Mouse (Mus musculus) retina, postnatal 1 day (tissue): ENCODE results near the gene Edem3.
"Not testable (repeated sequence)": the region's sequence is repeated elsewhere in the genome, so short reads cannot be mapped to it uniquely, and the experiment has no call there.

Experiments used
- DNase-seq: peaks from one replicate; pipeline ENCODE4 v3.0.0-alpha.2; 2012

Gene Edem3

DNA sequence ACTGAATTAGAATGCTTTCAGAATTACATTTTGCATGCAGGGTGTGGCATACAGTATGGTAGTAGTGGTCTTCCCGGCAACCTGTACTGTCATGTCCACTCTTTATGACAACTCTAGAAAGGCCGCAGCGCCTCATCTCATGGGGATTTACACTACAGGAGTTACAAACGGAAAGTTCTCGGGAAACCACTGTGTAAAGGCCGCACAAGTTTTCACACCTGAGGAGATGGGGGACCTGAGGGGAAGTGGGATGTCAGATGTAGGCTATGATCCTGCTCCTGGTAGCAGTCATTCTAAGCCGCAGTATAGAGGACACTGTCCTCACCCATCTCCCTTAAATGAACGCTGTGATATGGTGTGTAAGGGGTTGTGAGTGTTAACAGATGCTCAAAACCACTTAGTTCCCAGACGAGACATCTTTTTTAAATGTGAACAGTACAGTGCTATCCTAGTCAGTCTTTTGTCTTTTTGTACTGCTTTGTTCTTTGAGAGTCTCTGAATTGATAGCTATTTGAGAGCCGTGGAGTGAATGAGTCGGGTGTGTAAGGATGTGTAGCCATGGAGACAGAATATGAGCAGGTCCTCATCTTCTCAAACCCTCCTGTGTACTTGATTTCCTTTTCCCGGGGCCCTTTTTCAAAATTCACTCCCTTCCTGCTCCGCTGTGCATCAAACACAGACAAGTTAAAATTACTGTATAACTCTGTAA, 57.0 kb downstream of the Edem3 start:
- DNase-seq = no peak

DNA sequence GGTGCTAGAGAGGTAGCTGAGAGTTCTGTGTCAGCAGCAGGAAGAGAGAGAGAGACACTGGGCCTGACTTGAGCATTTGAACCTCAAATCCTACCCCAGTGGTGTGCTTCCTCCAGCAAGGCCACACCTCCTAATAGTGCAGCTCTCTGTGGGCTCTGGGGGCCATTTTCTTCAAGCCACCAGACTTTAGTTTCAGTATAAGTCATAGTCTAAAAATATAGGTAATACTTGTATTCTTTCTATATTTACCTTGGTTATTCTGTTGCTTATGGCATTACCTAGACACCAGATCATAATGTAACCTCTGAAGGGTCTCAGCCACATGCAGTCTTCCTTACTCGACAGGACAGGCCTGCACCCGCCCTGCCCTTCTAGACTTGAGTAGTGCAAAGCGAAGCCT, 60.9 kb downstream of the Edem3 start:
- no peak for DNase-seq

DNA sequence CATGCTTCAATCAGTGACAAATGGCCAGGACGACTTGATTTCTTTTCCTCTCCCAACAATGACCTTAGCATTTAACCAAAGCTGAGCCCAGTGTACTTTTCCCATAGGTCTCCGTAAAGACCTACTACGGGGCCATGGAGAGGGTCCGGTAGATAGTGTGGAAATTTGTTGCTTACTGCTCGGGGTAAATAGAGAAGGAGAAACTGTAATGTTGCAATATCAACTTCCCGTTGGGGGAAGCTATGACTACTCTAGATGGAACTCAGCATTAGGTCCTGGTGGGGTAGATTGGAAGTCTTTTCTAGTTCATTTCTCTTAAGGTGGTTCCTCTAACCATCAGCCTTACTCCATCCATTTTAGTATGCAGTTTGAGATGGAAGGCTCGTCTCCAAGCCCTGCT, 64.0 kb downstream of the Edem3 start:
- DNase-seq = no peak

DNA sequence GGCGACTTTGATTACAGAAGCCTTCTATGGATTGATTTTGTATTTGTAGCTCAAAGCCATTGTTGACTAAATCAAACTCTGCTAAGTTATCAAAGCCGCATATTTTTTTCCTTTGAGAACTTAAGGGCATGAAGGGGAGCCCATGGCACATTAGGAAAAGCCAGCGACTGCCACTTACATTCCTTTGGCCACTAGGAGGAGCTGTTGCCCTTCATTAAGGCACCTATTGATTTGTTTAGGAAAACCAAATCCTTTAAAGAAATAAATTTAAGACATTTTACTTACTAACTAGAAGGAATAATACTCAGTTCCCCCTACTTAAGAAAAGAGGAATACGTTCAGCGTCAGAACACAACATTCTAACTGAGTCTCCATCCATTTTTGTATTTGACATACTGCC, 65.3 kb downstream of the Edem3 start:
- DNase-seq = peak; percentile 80

DNA sequence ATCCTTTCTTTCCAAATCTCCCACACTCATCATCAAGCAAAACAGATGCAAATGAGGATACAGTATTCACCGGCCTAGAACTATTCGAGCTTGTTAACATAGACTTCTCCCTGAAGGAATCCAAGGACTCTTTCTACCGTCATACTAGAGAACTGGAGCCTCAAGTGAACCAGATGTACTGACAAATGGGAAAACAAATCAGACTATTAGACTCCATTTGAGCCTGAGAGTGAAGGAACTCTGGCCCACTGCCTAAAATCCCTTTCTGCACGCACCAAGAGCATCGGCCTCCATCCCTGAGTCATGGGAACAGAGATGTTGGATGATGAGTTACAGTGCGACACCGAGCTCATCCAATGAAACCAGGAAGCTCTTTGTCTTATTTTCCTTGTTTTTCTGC, 69.9 kb downstream of the Edem3 start:
- DNase-seq = no peak

DNA sequence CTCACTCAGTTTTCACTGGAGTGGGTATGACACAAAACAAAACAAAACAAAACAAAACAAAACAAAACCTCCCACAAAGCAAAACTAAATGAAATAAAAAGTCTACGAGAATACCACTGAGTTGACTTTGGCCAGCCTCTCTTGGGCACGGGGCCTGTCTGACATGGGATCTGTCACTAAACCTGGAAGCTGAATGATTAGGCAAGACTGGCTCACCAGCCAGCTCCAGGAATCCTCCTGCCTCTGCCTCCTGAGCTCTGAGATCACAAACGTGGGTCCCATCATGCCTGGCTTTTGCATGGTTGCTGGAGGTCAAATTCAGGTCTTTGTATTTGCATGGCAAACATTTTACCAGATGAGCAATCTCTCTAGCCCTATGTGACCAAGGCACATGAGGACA, 76.6 kb downstream of the Edem3 start:
- no peak for DNase-seq

DNA sequence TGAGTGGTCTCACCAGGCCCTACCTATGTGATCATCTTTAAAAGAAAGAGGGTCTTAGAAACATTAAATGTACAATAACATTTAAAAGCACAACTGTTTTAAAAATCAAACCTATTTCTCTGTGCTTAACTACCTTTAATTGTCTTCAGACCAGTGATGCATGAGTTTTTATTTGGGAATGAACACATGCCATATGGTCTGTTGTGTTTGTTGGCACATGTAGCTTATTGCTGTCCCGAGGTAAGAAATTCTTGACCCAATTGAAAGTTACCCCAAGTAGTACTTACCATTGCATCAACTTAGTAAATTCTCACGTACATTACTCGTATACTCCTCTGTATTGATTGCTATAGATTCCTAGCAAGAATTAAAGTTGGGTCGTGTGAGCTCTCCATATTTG, 80.1 kb downstream of the Edem3 start:
- DNase-seq = no peak

DNA sequence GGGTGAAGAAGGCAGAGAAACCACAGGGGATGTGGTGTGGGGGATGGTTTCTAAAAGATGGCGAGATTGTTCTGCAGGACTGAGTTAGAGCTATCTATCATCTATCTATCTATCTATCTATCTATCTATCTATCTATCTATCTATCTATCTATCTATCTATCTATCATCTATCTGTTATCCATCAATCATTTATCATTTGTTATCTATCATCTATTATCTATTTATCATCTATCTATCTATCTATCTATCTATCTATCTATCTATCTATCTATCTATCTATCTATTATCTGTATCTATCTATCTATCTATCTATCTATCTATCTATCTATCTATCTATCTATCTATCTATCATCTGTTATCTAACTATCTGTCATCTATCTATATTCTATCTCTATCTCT, 85.2 kb downstream of the Edem3 start:
- not testable (repeated sequence) for DNase-seq

DNA sequence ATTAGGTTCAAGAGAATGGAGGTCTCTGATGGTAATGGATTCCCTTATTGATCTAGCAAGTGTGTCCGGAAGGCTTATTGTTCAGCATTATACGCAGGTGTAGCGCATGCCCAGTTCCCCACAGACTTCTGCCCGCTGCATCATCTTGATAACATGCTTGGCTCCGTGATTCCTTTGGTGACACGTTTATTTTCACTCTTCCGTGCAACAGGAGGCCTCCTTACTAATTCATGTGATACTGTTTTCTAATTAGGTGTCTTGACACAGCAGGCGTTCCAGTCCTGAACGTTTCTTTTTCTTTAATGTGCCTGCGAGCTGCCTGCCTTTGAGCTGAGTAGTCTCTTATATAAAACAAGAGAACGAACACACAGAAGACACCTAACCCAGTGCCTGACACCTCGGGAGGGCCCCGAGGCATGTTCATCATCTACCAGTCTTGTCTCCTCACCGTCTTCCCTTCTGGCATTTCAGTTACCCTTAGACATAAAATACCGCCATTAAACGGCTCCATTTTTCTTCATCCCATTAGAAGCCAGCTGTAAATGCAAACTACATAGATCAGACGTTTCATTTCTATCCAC, 90.2 kb downstream of the Edem3 start:
- no peak for DNase-seq

DNA sequence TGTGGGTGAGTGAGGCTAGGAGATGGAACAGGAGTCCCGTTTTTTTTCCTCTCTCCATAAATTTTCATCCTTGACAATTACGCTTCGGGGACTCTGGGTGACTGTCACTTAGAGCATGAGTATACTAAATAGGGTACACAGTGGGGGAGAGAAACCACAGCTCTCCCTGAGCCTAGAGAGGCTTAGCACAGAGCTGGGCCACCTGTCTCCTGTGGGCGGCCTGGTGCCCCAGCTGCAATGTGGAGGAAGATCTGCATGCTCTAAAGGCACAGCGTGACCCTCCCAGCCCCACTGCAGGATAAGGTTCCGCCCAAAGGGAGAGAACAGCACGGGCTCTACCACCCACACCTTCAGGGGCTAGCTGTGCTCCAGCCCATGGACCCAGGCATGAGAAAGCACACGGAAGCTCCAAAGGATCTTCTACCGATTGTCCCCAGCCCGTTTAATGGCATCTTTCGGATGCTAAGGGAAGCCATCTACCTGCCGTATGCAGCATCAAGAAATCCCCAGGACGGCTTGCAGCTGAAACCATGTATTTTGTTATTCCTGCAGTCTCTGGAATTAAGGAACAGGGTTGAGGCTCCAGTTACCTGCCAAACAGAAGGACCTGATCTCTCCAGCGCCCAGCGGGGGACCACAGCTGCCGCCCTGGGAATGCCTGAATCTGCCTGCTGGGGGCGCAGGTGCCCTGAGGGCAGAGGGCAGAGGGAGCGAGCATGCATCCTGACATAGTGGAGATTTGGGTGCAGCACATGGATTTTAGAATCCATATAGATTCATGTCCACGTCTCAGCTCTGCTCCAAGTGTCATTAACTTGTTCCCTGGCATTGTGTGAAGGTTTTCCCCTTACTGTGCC, 91.0 kb downstream of the Edem3 start:
- DNase-seq = no peak

DNA sequence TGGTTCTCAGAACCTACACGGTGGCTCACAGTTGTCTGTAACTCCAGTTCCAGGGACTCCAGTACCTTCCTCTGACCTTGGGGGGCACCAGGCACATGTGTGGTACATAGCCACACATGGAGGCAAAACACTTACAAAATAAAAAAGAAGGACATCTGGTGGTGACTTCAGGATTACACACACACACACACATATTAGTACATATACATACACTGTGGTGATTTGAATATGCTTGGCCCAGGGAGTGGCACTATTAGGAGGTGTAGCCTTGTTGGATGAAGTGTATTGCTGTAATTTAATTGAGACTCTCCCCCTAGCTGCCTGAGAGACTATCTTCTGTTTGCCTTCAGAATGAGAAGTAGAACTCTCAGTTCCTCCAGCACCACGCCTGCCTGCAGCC, 93.1 kb downstream of the Edem3 start:
- DNase-seq = no peak

DNA sequence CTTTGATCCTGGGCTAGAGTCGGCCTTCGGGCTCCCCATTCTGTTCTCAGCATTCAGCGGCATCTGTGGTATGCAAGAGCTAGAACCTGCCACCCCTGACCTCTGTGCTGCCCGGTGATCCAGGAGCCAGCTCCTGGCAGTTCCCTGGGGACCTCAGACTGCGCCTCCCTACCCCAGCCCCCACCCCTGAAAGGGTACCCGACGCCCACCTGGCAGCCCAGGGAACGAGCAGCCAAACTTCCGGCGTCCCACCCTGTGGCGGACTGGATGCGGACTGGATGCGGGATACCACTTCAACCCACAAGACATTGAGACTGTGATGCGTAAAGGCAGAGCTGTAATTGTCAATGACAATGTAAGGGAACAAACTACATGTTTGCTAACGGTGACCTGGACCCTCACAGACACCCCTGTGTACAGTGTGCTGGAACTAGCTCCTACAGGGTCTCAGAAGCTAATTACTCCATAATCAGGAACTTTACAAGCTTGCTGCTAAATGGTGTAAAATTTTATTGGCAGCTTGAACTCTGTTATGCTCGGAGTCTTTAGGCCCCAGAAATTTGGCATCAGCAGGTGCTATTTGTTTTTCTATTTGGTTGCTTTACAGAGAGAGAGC, 94.9 kb downstream of the Edem3 start:
- DNase-seq = no peak

DNA sequence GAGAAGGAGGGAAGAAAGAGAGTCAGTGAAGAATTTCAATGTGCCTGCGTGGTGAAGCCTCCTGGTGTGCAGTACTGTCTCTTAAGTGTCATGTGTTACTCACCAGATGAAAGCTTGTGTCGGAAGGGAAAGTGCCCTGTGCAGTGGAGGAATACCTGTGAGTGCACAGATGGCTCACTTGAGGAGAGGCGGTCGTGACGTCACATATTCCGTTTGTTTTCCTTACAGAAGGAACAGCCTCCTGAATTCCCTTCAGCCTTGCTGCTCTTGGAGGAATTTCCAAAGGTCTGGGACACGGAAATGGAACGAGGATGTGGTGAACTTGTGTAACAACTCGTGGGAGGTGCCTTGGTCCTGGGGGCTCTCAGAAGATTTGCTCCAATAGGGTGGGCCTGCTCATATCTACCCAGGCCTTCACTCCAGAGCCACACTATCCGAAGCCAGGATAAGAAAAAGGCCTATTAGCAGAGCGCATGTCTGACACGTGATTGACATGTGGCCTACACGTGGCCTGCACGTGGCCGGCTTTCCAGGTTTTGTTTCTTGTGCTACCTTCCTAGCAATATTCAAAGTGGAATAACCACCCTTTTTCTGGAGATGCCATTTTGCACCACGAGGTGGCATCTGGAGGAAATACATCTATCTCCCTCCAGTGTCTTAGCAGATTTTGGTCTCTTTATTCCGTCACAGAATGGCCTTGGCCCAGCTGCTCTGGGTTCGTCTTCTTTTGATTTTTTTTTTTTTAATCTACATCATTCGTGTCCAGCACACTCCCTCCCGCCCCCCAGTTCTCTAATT, 96.1 kb downstream of the Edem3 start:
- DNase-seq = no peak

DNA sequence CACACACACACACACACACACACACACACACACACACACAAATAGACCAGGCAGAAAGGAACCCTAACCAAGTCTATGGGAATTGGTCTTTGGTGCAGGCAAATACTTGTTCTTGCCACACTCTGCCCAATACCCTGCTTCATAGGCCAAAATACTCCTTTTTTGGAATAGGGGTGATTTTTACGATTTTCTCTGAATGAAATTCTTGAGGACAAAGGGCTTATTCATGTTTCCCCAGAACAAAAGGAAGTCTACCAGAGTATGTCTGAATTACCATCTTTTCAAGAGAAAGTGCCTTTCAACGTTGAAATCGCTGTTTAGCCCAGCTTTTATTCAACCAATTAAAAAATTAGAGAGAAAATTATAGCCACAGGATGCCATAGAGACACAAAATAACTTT, 96.8 kb downstream of the Edem3 start:
- no peak for DNase-seq

DNA sequence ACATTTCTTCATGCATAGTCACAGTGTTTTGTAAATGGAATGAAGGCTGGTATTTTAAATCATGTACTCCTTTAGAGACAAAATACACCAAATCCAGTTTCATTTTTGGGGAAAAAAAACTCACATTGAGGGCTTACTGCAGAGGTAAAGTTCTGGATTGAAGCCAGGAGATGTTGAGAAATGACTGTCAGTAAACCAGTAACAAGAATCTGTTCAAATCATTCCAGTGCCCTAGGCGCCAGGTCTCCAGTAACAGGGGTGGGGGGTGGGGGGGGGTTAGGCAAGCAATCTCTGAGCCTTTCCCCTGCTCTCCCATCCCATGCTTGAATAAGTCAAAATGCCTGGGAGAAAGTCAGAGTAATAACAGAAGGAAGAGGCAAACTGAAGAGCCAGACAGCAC, 100.4 kb downstream of the Edem3 start:
- DNase-seq = no peak

DNA sequence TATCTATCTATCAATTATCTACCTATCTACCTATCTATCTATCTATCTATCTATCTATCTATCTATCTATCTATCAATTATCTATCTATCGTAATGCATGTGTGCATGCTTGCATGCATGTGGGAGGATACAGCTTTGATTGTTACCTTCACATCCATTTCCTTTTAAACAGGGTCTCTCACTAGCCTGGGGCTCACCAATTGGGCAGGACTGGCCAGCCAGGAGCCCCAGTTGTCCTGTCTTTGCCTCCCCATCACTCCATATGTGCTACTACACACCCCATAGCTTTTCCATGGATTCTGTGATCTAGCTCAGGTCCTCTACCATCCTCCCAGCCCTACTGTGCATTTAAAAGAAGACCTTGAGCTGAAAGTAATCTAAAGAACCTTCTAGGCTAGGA, 103.3 kb downstream of the Edem3 start:
- no peak for DNase-seq

DNA sequence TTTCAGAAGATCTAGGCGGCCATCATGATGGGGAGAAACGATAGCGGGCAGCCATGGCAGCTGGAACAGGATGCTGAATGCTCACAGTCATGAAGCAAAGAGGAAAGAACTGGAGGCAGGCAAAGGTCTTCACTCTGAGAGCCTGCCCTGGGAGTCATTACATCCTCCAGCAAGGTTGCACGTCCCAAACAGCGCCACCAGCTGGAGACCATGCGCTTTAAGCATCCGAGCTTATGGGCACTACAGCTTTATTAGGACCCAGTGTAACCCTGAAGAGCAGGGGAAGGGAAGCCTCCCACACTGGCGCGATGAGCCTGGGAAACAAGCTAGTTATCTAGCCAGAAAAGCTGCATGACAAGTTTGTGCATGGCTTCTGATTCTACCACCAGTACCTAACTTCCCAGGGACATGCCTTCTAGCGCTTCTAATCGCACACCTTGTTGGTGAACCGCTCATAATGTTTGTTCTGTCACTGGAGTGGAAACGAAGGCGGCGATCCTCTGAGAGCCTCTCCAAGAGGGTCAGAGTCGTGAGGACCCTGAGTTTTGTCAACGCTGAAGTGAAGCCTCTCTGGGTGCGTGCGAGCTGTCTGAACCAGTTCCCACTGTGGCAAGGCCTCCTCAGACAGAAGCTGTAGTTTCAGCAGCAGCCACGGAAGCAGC, 106.3 kb downstream of the Edem3 start:
- DNase-seq = no peak

DNA sequence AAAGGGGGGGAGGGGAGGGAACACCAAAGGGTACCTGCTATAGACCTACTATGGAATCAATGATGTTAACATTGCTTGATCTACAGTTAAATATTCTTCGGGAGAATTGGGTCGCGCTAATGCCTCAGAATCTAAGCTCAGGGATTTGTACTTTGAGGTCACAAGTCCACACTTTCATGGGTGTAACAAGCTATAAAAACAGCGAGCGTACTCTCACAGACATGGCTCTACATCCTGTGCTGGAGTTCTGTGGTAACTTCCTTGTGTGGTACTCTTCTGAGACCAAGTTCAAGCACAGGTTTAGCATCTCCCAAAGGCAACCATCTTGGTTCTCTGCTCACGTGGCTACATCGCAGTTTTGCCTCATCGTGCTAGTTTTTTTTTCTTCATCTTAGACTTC, 106.9 kb downstream of the Edem3 start:
- no peak for DNase-seq

DNA sequence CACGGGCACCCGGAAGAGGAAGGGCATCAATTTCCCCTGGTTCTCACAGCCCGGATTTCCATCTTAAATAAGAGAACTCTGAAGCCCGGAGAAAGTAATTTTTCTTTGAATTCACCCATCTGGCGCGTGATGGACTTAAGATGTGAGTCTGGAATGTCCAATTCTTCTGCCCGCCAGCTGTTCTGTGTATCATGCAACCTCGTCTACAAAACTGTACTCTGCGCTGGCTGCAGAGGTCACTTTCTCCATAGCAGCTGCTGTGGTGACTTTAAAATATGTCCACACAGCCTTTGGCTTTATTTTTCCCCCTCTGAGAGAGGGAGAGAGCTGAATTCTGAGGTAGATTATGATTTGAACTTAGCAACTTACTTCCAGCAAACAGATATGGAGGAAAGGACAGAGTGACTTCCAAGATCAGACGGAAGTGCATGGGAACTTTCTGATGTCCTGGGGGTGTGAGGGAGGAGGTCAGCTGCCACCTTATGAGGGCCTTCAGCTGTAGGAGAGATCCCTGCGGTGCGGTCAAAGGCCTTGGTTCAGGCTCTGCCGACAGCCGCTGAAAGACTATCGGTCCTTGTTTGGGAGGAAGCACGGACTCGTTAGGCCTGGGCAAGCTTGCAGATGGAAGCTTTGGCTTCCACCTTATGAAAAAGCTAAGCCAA, 108.1 kb downstream of the Edem3 start:
- DNase-seq = no peak

DNA sequence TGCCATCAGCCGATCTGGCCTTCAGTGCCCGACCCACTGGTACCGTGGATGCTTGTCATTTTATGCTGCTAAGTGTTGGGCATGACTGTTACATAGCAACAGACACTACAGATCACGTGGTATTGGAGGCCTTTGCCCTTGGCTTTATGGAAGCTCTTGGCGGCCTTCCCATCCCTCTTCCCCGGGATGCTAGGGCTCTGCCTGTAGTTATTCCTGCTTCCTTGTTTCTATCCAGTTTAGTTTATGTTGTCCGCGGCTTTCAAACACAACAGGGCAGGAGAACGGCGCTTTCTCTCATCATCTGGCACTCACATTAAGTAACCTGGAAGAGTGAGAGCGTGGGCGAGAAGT, 108.6 kb downstream of the Edem3 start:
- DNase-seq = no peak

DNA sequence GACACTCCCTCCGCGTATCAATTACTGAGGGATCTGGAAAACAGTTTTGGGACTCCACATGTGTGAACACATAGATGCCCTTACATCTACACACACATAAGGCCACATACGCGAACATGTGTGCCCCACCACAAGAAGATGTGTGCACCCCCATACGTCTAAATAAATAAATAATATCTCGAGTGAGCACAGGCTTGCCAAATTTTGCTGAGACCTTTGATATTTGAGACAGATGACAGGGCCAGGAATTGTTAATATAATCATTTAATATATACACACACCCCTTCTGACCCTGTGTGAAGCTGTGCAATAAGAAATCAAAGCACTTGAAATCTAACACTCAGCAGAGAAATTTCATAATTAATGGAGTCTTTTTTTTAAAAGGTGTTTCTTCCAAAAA, 109.2 kb downstream of the Edem3 start:
- DNase-seq = no peak
